25 mouse cellular contexts compared by ENCODE assay signal in the genomic region with DNA sequence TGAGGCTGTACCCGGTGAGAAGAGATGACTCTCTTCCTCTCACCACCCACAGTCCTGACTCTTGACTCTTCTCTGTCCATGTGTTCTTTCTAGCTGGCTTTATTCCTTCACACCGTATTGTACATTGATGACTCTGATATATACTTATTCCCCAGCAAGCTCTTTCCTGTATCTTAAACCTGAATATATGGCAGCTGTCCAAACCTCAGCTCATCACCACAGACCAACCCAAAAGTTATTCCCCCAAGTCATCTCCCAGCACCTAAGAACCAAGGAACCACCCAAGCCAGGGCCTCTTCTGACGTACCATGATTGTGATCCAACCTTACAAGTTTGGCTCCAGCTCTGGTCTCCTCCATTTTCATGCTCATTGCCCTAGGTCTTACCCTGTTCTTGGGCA.
DNase-seq lines count a peak whose midpoint lies in the region; ATAC-seq and TF ChIP-seq lines count a peak whose summit lies in the region.
"Had no signal": no experiment of that assay in that cellular context is flagged by ENCODE, and none has a peak within 500 bp of the region (broad histone marks: within the 10 kb centered on the region; RNA-seq: fewer than 3 reads in every experiment).

No protein-coding gene starts in this region.

- peak; percentile 61 for ATAC-seq in megakaryocyte-erythroid progenitor cell, adult 5-6 weeks (replicated peaks; ENCODE audit: low FRiP score, low TSS enrichment, poor library complexity, severe bottlenecking)
- ATAC-seq in megakaryocyte, adult 5-6 weeks (ENCODE audit: poor library complexity, severe bottlenecking) = no peak
- ATAC-seq: CD4-positive, CD25-positive, alpha-beta regulatory T cell, adult 4 months; forebrain, embryonic 14.5 days; forebrain, embryonic 16.5 days had no signal

- DNase-seq in 3T3-L1 (ENCODE audit: low read depth, low spot score) (peak; percentile 3), MEL (ENCODE audit: low read depth, low spot score) (peak; percentile 66)
- DNase-seq in gastrocnemius, postnatal 36 days = no peak
- DNase-seq: adrenal gland, adult 2 months; adrenal gland, postnatal 10 days; adrenal gland, postnatal 25 days; B cell, adult 2 months; cerebellum, adult 11 months; cerebellum, adult 18-20 months; cerebellum, adult 8-10 months; cerebellum, adult 9-11 months; cerebellum, postnatal 14 days; cerebellum, postnatal 36 days; embryo, embryonic 11 days had no signal

- H3K79me2 ChIP-seq in MEL (ENCODE audit: control insufficient read depth, insufficient read depth, low read length, poor library complexity) = no peaks in the 10 kb centered on the region

- no peak for TF ChIP-seq CTCF in MEL (IDR thresholded peaks at IDR 0.05 in 2 of 3, conservative IDR thresholded peaks at IDR 0.05 in 1 of 3; ENCODE audit: control insufficient read depth in 1 of 3, insufficient read depth in 1 of 3, low read depth in 2 of 3, low read length in 3 of 3, poor library complexity in 1 of 3, severe bottlenecking in 1 of 3)

- no peak overlapping the region for H3K27ac ChIP-seq in MEL (ENCODE audit: control insufficient read depth, low read depth, low read length)
- H3K27ac ChIP-seq: embryonic facial prominence, embryonic 13.5 days; embryonic facial prominence, embryonic 15.5 days; forebrain, embryonic 10.5 days; forebrain, embryonic 12.5 days had no signal

- TF ChIP-seq RAD21 in MEL (IDR thresholded peaks at IDR 0.05; ENCODE audit: low read depth, low read length) = no peak

- peaks cover 0 to 2% of the 10 kb centered on the region in 2 experiments; a peak in 1 of 4 replicates for H3K36me3 ChIP-seq in MEL (ENCODE audit: control insufficient read depth in 1 of 2, insufficient read depth in 2 of 2, low read length in 2 of 2)
- H3K36me3 ChIP-seq: embryonic facial prominence, embryonic 13.5 days; embryonic facial prominence, embryonic 15.5 days; forebrain, embryonic 10.5 days; forebrain, embryonic 12.5 days; G1E had no signal

- intact Hi-C loops in gastrocnemius, postnatal 36 days (cut with DNase I) = no loop called here

- no peak for TF ChIP-seq POLR2A in MEL (IDR thresholded peaks at IDR 0.05; ENCODE audit: control insufficient read depth in 1 of 2, insufficient read depth in 1 of 2, low read depth in 1 of 2, low read length in 2 of 2, poor library complexity in 1 of 2)

- no peak overlapping the region for H3K4me3 ChIP-seq in MEL (ENCODE audit: control insufficient read depth in 1 of 2, insufficient read depth in 1 of 2, low read depth in 2 of 2, low read length in 2 of 2)
- H3K4me3 ChIP-seq: embryonic facial prominence, embryonic 13.5 days; embryonic facial prominence, embryonic 15.5 days; erythroblast, embryonic 14.5 days; forebrain, embryonic 10.5 days; forebrain, embryonic 12.5 days had no signal

- H3K9me3 ChIP-seq in MEL (replicated peaks; ENCODE audit: insufficient read depth, low read length) = no peaks in the 10 kb centered on the region
- H3K9me3 ChIP-seq: embryonic facial prominence, embryonic 13.5 days; embryonic facial prominence, embryonic 15.5 days; forebrain, embryonic 10.5 days; forebrain, embryonic 12.5 days; G1E had no signal

- H3K27me3 ChIP-seq in MEL (ENCODE audit: control insufficient read depth in 1 of 2, insufficient read depth in 2 of 2, low read length in 2 of 2) = no peaks in the 10 kb centered on the region
- H3K27me3 ChIP-seq: embryonic facial prominence, embryonic 13.5 days; embryonic facial prominence, embryonic 15.5 days; forebrain, embryonic 12.5 days had no signal

- no peak overlapping the region for H3K9ac ChIP-seq in MEL (ENCODE audit: control insufficient read depth, low read depth, low read length, poor library complexity, severe bottlenecking)
- H3K9ac ChIP-seq: embryonic facial prominence, embryonic 13.5 days; embryonic facial prominence, embryonic 15.5 days; forebrain, embryonic 12.5 days had no signal

- no peak for TF ChIP-seq EP300 in MEL (IDR thresholded peaks at IDR 0.05; ENCODE audit: low read depth in 1 of 2, low read length in 2 of 2)

- H3K4me1 ChIP-seq in MEL (ENCODE audit: control insufficient read depth in 1 of 2, insufficient read depth in 2 of 2, low read length in 2 of 2) = 0 out of 4 replicates have a peak, but pooled peaks cover 2 to 3% of the 10 kb centered on the region in 2 experiments

TF ChIP-seq in MEL, 35 proteins besides CTCF, POLR2A, EP300 and RAD21:
- peak; percentile 60 for TF ChIP-seq RCOR1 (IDR thresholded peaks at IDR 0.05; ENCODE audit: low read depth, low read length)
- no peak for TF ChIP-seq TAL1 (IDR thresholded peaks at IDR 0.05; ENCODE audit: low read length)

Comparison
In these comparisons a context has a peak if more than half of its experiments do, and no peak if none do; other contexts are left out.
1. DNase-seq: peak in 3T3-L1 (single experiment) and MEL (single experiment); none in gastrocnemius, postnatal 36 days (0 of 2).